Mouse (Mus musculus) lung, embryonic 14.5 days (tissue): ENCODE measurements around the gene Mllt10. TPM values are rescaled to one million over a fixed set of nuclear protein-coding genes. Genes with fewer than 3 reads are reported as not detected.

Experiments
- ATAC-seq: fragments of 200-750 bp; cut with Nextera tagmentation; 2 replicates; pipeline ENCODE4 v1.8.0; 2017; ENCODE audit warnings: mild to moderate bottlenecking, moderate TSS enrichment, moderate library complexity; ENCODE audit not compliant: insufficient read depth
- DNase-seq: peaks from one replicate; pipeline ENCODE4 v3.0.0-alpha.2; 2015
- H3K27ac ChIP-seq: fragments of 300-500 bp; sonication (generic); 2 replicates; pipeline ENCODE4 v1.5.1; 2014; ENCODE audit warnings: low read depth, mild to moderate bottlenecking, moderate library complexity
- H3K27me3 ChIP-seq: fragments of 300-500 bp; sonication (generic); 2 replicates; pipeline ENCODE4 v1.6.1; 2014; ENCODE audit warnings: low read length, control low read depth; ENCODE audit not compliant: insufficient read depth
- H3K36me3 ChIP-seq: fragments of 300-500 bp; sonication (generic); 2 replicates; pipeline ENCODE4 v1.6.1; 2014; ENCODE audit warnings: control low read depth; ENCODE audit not compliant: insufficient read depth
- H3K4me1 ChIP-seq: fragments of 300-500 bp; sonication (generic); 2 replicates; pipeline ENCODE4 v1.6.1; 2014; ENCODE audit warnings: antibody characterized with exemption, control low read depth; ENCODE audit not compliant: insufficient read depth
- H3K4me2 ChIP-seq: fragments of 300-500 bp; sonication (generic); 2 replicates; pipeline ENCODE4 v1.6.1; 2014; ENCODE audit warnings: mild to moderate bottlenecking
- H3K4me3 ChIP-seq: fragments of 300-500 bp; sonication (generic); 2 replicates; pipeline ENCODE4 v1.5.1; 2014; ENCODE audit warnings: low read depth, low read length
- H3K9ac ChIP-seq: fragments of 300-500 bp; sonication (generic); 2 replicates; pipeline ENCODE4 v1.6.1; 2014
- H3K9me3 ChIP-seq: fragments of 300-500 bp; sonication (generic); 2 replicates; pipeline ENCODE4 v1.6.1; 2016; ENCODE audit warnings: low read depth, low read length, control low read depth
- CTCF ChIP-seq: IDR thresholded peaks from 2 replicates; pipeline ENCODE4 v1.5.1; 2016; ENCODE audit warnings: antibody characterized with exemption, low read depth
- WGBS: fragments of 180-500 bp; shearing (Covaris S2); extraction: QIAGEN DNeasy Blood & Tissue Kit; methylation state at CpG from one replicate; pipeline ENCODE4 v1.1.7; 2014; 5-methylcytosine and 5-hydroxymethylcytosine counted together
- polyA plus RNA-seq: library from polyadenylated mRNA; unstranded; fragments of >200 nt; fragmentation: Nextera tagmentation; extraction: Ambion mirVana; gene quantifications from 2 replicates; pipeline ENCODE4 v1.2.1, GENCODE M21; 2014

The Mllt10 gene
- polyA plus RNA-seq, 1 experiment from 2014 or later, result 46.2 TPM

DNA sequence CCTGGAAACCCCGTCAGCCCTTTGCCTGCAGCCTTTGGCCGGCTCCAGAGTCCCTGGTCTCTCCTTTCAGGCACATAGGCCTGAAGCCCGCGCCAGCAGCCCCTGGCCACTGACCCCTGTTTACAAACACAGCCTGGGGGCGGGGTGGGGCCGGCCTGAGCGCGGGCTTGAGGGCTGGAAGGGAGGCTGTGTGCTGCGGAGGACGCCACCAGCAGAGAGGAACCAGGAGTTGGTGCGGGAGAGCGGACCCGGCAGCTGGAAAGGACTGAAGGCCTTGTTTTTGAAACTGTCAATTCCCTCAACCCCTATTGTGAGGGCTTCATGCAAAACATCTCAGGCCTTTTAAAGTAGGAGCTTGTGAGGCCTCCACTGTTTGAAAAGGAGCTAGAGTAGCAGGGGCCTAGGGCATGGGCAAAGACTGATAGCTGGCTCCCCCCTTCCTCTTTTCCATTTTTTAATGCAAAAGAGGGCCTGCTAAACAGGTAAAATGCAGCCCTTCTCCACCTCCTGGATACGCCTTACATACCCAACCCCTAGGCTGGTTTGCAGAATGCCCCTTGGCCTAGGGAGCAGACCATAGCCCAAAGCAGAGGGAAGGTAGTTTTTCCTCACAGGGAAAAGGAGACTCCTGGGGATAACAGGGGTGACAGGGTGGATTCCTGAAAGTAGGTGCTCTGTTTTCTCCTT, 13.7 kb upstream of the Mllt10 start:
- H3K4me1 ChIP-seq, result peaks cover 33% of the 10 kb centered on the region
- peak overlapping the region; percentile 64 for H3K4me2 ChIP-seq
- no peaks in the 10 kb centered on the region for H3K27me3 ChIP-seq
- H3K4me3 ChIP-seq, result peak overlapping the region; percentile 3
- peak overlapping the region; percentile 61 for H3K27ac ChIP-seq
- ATAC-seq, result peak; percentile 71; the same call in 1 of the 2 replicates
- H3K36me3 ChIP-seq, result no peaks in the 10 kb centered on the region
- no peak for TF ChIP-seq CTCF
- peak; percentile 68 for DNase-seq
- WGBS, result 16% methylated on average over 14 of the region's 14 CpGs
- H3K9me3 ChIP-seq, result no peaks in the 10 kb centered on the region
- peak overlapping the region; percentile 60 for H3K9ac ChIP-seq

DNA sequence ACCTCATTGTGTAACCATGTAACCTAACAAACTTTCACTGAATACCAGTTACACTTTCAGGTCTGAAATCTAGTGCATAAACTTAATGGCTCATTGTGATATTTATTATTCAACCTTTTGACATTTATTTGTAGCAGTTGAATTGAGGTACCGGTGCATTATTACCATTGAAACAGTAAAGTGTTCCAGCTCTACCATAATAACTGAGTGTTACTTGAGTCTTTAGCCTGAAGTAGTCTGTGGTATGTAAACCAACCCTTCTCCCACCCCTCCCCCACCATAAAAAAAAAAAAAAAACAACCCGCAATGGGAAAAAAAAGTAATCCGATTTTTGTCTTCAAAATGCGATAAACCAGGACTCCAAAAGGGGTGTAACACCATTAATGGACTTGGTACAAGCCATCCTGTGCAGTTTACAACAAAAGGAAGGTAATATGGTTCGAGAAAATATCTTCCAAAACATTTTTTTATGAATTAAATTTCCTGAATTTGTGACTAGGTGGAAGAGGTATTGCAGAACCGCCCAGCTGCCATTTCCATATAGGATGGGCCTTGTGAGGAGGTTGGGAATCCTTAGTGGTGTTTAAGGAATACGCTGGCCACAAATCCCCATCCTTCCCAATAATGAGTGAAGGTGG, 9.8 kb upstream of the Mllt10 start:
- H3K4me3 ChIP-seq, result peak overlapping the region; percentile 79
- DNase-seq (peak; percentile 60), ATAC-seq (no peak)
- H3K27ac ChIP-seq, result peak overlapping the region; percentile 99
- no peaks in the 10 kb centered on the region for H3K27me3 ChIP-seq
- H3K4me1 ChIP-seq, result peaks cover 33% of the 10 kb centered on the region
- no peaks in the 10 kb centered on the region for H3K9me3 ChIP-seq
- no peak for TF ChIP-seq CTCF
- H3K9ac ChIP-seq, result peak overlapping the region; percentile 99
- WGBS, result 7% methylated on average over 7 of the region's 7 CpGs
- H3K36me3 ChIP-seq, result no peaks in the 10 kb centered on the region
- peak overlapping the region; percentile 90 for H3K4me2 ChIP-seq

DNA sequence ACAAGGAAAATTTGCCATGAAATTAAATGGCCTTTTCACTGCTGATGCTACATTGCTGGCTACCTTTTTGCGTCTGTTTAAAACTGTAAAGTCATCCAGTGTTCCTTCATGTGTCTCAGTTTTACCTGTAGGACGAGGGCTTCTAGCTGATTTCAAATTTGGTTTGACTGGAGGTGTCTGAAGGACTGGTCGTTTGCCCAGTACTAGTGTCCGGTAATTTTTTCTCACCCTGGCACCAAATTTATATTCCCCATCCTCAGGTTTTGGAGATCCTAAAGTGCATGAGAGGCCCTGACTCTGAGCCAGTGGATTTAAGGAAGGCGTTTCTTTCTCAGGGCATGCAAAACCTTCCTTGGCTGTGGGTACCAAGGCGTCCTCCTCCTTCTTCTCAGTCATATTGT, 9.3 kb upstream of the Mllt10 start:
- peak overlapping the region; percentile 79 for H3K4me3 ChIP-seq
- 6% methylated on average over 6 of the region's 6 CpGs for WGBS
- TF ChIP-seq CTCF, result no peak
- H3K4me2 ChIP-seq, result peak overlapping the region; percentile 90
- no peaks in the 10 kb centered on the region for H3K27me3 ChIP-seq
- H3K27ac ChIP-seq, result peak overlapping the region; percentile 99
- DNase-seq (peak; percentile 43), ATAC-seq (no peak)
- H3K9me3 ChIP-seq, result no peaks in the 10 kb centered on the region
- no peaks in the 10 kb centered on the region for H3K36me3 ChIP-seq
- peaks cover 28% of the 10 kb centered on the region for H3K4me1 ChIP-seq
- H3K9ac ChIP-seq, result peak overlapping the region; percentile 99

DNA sequence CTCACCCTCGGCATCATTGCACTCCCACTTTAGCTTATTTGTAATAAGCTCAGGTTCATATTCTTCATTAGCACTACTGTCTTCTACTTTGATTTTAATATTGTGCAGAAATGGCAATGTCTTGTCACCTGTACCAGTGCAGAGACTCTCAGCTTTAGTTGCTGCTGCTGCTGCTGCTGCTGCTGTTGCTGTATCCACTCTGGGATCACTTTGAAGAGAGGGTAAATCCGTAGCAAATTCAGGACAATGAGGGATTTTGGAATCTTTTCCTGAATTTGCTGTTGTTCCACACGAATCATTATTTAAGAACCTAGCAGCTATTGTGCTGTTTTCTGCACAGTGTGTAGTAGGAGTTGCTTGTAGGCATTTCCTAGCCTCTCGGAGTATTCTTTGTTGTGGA, 8.9 kb upstream of the Mllt10 start:
- H3K27ac ChIP-seq, result peak overlapping the region; percentile 99
- DNase-seq (peak; percentile 33), ATAC-seq (no peak)
- H3K4me3 ChIP-seq, result peak overlapping the region; percentile 79
- H3K36me3 ChIP-seq, result no peaks in the 10 kb centered on the region
- TF ChIP-seq CTCF, result no peak
- 0% methylated on average over 4 of the region's 4 CpGs for WGBS
- no peaks in the 10 kb centered on the region for H3K27me3 ChIP-seq
- peak overlapping the region; percentile 99 for H3K9ac ChIP-seq
- H3K9me3 ChIP-seq, result no peaks in the 10 kb centered on the region
- peak overlapping the region; percentile 90 for H3K4me2 ChIP-seq
- H3K4me1 ChIP-seq, result peaks cover 24% of the 10 kb centered on the region

DNA sequence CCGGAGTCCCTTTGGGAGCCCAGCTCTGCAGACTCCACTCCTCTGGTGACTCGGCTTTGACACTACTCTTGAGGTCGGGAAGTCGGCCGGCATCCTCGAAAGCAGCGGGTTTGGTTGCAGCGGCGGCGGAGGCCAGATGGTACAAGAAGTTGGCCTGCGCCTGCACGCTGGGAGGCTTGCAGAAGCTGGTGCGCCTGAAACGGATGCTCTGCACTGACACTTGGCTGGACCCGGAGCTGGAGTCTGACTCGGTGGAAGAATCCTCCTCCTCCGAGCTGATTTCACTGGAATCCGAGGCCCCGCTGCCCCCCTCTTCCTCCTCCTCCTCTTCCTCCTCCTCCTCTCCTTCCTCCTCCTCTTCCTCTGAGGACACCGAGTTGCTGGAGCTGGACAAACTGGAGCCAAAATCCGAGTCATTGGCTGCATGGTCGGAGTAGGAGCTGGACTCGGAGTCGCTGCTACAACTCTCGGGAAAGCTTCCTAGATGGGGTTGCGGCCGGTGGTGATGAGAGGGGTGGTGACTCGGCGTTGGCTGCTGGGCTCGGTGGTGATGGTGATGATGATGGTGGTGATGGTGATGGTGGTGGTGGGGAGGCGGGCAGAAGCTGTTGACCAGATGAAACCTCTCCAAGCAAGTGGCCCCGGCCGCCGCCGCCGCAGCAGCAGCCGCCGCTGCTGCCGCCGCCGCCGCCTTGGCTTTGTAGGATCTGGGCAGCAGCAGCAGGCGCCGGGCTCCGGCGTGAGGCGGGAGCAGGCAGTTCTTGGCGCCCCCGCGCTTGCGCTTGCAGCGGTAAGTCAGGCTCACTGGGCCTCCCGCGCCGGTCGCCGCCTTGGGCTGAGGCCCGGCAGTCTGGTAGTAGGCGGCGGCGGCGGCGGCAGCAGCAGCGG, 8.0 kb upstream of the Mllt10 start:
- H3K4me2 ChIP-seq, result peak overlapping the region; percentile 90
- H3K9ac ChIP-seq, result peak overlapping the region; percentile 99
- no peaks in the 10 kb centered on the region for H3K27me3 ChIP-seq
- H3K36me3 ChIP-seq, result no peaks in the 10 kb centered on the region
- H3K4me1 ChIP-seq, result peaks cover 18% of the 10 kb centered on the region
- peak; percentile 76 for DNase-seq
- no peak for TF ChIP-seq CTCF
- H3K9me3 ChIP-seq, result no peaks in the 10 kb centered on the region
- peak; percentile 43 for ATAC-seq
- under 1% methylated on average over 63 of the region's 64 CpGs for WGBS
- peak overlapping the region; percentile 99 for H3K27ac ChIP-seq
- H3K4me3 ChIP-seq, result peak overlapping the region; percentile 79

DNA sequence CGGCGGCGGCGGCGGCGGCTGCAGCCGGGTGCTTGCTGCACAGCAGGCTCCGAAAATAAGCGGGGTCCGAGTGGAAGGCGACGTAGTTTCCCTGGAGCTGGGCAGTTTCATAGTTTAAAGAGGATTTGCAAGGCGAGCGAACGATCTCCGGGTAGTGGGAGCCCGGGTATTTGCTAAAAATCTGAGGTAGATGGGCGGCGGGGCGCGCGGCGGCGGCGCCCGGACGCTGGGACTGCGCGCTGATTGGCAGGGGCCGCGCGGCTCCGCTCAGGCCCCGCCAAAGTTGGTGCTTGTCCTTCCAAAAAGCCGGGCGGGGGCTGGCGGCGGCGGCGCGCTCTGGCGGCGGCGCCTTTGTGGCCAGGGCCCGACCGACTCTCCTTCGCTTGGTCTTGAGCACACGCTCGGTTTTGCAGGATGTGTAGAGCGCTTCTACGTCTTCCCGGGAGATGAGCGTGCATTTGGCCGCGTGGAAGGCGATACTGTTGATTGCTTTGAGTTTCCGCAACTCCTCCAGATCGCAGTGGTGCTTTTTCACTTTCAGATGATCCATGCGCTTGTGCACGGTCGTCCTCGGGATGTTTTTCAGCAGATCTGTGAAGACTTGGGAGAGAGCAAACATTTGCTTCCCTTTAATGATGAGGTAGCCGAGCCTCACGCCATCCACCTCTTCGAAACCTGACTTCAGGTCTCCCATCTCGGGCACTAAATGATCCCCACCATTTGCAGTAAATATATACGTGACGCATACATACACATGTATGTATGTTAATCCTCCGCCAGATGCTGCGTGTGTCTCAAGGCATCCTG, 7.2 kb upstream of the Mllt10 start:
- Histone ChIP-seq H3K36me3 (no peaks in the 10 kb centered on the region), H3K4me1 (peaks cover 16% of the 10 kb centered on the region), H3K4me2 (peak overlapping the region; percentile 90), H3K27ac (peak overlapping the region; percentile 99), H3K27me3 (no peaks in the 10 kb centered on the region), H3K9me3 (no peaks in the 10 kb centered on the region), H3K4me3 (peak overlapping the region; percentile 79), H3K9ac (peak overlapping the region; percentile 99)
- under 1% methylated on average over 70 of the region's 70 CpGs for WGBS
- ATAC-seq, result peak; percentile 83
- TF ChIP-seq CTCF, result no peak
- peak; percentile 88 for DNase-seq
